Mouse (Mus musculus) erythroblast, embryonic 14.5 days (primary cell): ENCODE results near the gene Dqx1. TPM values are rescaled to one million over a fixed set of nuclear protein-coding genes. Genes with fewer than 3 reads are reported as not detected.

Experiments used
- H3K27me3 ChIP-seq: 2 replicates; pipeline ENCODE4 v1.6.1; 2012; ENCODE audit warnings: inconsistent platforms; ENCODE audit not compliant: control insufficient read depth
- H3K36me3 ChIP-seq: 2 replicates; pipeline ENCODE4 v1.6.1; 2012; ENCODE audit warnings: mild to moderate bottlenecking, inconsistent platforms; ENCODE audit not compliant: control insufficient read depth
- H3K4me1 ChIP-seq: 2 replicates; pipeline ENCODE4 v1.6.1; 2012; ENCODE audit warnings: inconsistent platforms; ENCODE audit not compliant: control insufficient read depth
- H3K4me3 ChIP-seq: replicated peaks from 2 replicates; pipeline ENCODE3; 2012; ENCODE audit warnings: moderate library complexity, mild to moderate bottlenecking, inconsistent platforms
- H3K9me3 ChIP-seq: 2 replicates; pipeline ENCODE4 v1.6.1; 2012; ENCODE audit warnings: low read length, inconsistent platforms, mixed read lengths; ENCODE audit not compliant: control insufficient read depth
- GATA1 ChIP-seq: IDR thresholded peaks from 2 replicates; pipeline ENCODE4 v1.6.1; 2012; ENCODE audit warnings: low read length, inconsistent platforms, mixed read lengths
- TAL1 ChIP-seq: IDR thresholded peaks from 3 replicates; pipeline ENCODE4 v1.6.1; 2012; ENCODE audit warnings: low read length, inconsistent platforms, mixed read lengths
- polyA plus RNA-seq: library from polyadenylated mRNA; stranded (reverse); fragments of >175 nt; gene quantifications from 2 replicates; pipeline ENCODE4 v1.2.3, GENCODE M21; 2012

The Dqx1 gene
- polyA plus RNA-seq, 1 experiment = 0.14 TPM

DNA sequence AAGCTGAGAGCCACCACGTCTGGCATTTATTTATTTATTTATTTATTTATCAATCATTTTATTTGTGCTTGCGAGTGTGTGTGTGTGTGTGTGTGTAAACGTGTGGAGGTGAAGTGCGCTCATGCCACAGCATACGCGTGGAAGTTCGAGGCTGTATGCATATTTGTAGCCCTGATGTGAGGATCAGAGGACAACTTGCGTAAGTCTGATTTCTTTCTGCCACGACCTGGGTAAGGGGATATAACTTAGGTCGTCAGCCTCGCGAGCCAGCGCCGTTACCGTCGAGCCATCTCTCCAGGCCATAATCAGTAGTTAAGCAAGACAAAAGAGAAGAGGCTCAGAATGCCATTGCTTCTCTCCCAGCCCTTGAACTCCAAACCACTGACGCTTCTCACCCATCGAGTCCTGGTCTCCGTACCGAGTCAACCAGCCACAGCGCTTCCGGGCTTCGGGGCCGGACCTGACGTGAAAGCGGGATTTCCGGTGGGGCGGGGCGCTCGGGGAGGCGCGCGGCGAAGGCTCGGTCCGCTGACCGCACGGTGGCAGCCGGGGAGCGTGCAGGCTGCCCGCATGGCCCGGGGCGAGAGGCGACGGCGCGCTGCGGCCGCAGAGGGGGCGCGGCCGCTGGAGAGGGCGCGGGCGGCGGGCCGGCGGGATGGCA lies 57.5 kb downstream of the Dqx1 start, which contains the start of gene Mogs:
Mogs (plus strand) TSS at position 486 of the 661 bp plus-strand sequence.
- peaks cover 86% of the 10 kb centered on the region for H3K4me1 ChIP-seq

GRCm38 (mm10) chr6:83115682-83116372 lies 58.2 kb downstream of the Dqx1 start:
- Histone ChIP-seq H3K4me1 (peaks cover 86% of the 10 kb centered on the region), H3K36me3 (peaks cover 63% of the 10 kb centered on the region), H3K9me3 (no peaks in the 10 kb centered on the region), H3K4me3 (peak overlapping the region; percentile 93), H3K27me3 (no peaks in the 10 kb centered on the region)
- TF ChIP-seq TAL1 (no peak), GATA1 (no peak)

More for the DNA sequence above, 57.5 kb downstream of the Dqx1 start, which contains the start of gene Mogs:
- Histone ChIP-seq H3K27me3 (no peaks in the 10 kb centered on the region), H3K36me3 (peaks cover 69% of the 10 kb centered on the region), H3K4me3 (peak within 1 kb of the TSS; percentile 93), H3K9me3 (no peaks in the 10 kb centered on the region)
- TF ChIP-seq GATA1 (no peak), TAL1 (no peak)

- Histone ChIP-seq H3K4me3 (peak overlapping the region; percentile 93), H3K4me1 (peaks cover 82% of the 10 kb centered on the region), H3K9me3 (no peaks in the 10 kb centered on the region), H3K36me3 (peaks cover 56% of the 10 kb centered on the region), H3K27me3 (no peaks in the 10 kb centered on the region)
- TF ChIP-seq TAL1 (no peak), GATA1 (no peak)
Measured at GRCm38 (mm10) chr6:83116373-83117164, 58.9 kb downstream of the Dqx1 start.

Other genes starting within 250 kb of the Dqx1 start
- gene Sema4f, start 118.1 kb upstream of the Dqx1 start, polyA plus RNA-seq = not detected in 2 replicates
- 8.2 and 8.8 TPM in 2 replicates for gene M1ap, start 110.9 kb upstream of the Dqx1 start, polyA plus RNA-seq
- 27.8 and 28.7 TPM in 2 replicates for gene Dok1, start 24.4 kb upstream of the Dqx1 start, polyA plus RNA-seq
- gene Loxl3, start 23.7 kb upstream of the Dqx1 start, polyA plus RNA-seq = 0.01 and 0.02 TPM in 2 replicates
- 310 and 339 TPM in 2 replicates for gene Aup1, start 3.3 kb upstream of the Dqx1 start, polyA plus RNA-seq
- gene Htra2, start 2.6 kb upstream of the Dqx1 start, polyA plus RNA-seq = 6.2 and 6.6 TPM in 2 replicates
- gene Tlx2, start 12.4 kb downstream of the Dqx1 start, polyA plus RNA-seq = not detected in 2 replicates
- 1.5 and 2.2 TPM in 2 replicates for gene Pcgf1, start 20.0 kb downstream of the Dqx1 start, polyA plus RNA-seq
- 0.05 TPM in 1 of 2 replicates, not detected in the other for gene Lbx2, start 28.5 kb downstream of the Dqx1 start, polyA plus RNA-seq
- gene Ccdc142, start 43.8 kb downstream of the Dqx1 start, polyA plus RNA-seq = 0.18 and 0.43 TPM in 2 replicates
- gene Gm42688, start 43.8 kb downstream of the Dqx1 start, polyA plus RNA-seq = 0.18 and 0.27 TPM in 2 replicates
- 12.3 and 12.8 TPM in 2 replicates for gene Mrpl53, start 51.2 kb downstream of the Dqx1 start, polyA plus RNA-seq
- gene Mogs, start 57.7 kb downstream of the Dqx1 start, polyA plus RNA-seq = 3.9 and 4.2 TPM in 2 replicates
- 16.2 and 18.3 TPM in 2 replicates for gene Wbp1, start 63.7 kb downstream of the Dqx1 start, polyA plus RNA-seq
- gene Ino80b, start 67.6 kb downstream of the Dqx1 start, polyA plus RNA-seq = 26.4 TPM in 2 replicates
- 0.26 and 0.39 TPM in 2 replicates for gene Rtkn, start 77.6 kb downstream of the Dqx1 start, polyA plus RNA-seq
- 0.01 and 0.02 TPM in 2 replicates for gene Wdr54, start 98.6 kb downstream of the Dqx1 start, polyA plus RNA-seq
- not detected in 2 replicates for gene 1700003E16Rik, start 98.6 kb downstream of the Dqx1 start, polyA plus RNA-seq
- gene Dctn1, start 108.1 kb downstream of the Dqx1 start, polyA plus RNA-seq = 27.2 and 36.9 TPM in 2 replicates
- gene Slc4a5, start 162.0 kb downstream of the Dqx1 start, polyA plus RNA-seq = 1.8 and 2.3 TPM in 2 replicates